Mouse (Mus musculus) intestine, embryonic 14.5 days (tissue): ENCODE measurements around the gene Cav2. TPM values are rescaled to one million over a fixed set of nuclear protein-coding genes. Genes with fewer than 3 reads are reported as not detected.

Experiments used
- ATAC-seq: fragments of 200-750 bp; cut with Nextera tagmentation; replicated peaks from 2 replicates; pipeline ENCODE4 v1.8.0; 2017; ENCODE audit warnings: low read depth, moderate number of reproducible peaks, moderate TSS enrichment, moderate library complexity; ENCODE audit not compliant: low FRiP score, low TSS enrichment
- DNase-seq: peaks from one replicate; pipeline ENCODE4 v3.0.0-alpha.2; 2018; ENCODE audit warnings: low spot score
- H3K27ac ChIP-seq: fragments of 300-500 bp; sonication (generic); 2 replicates; pipeline ENCODE4 v1.5.1; 2014; ENCODE audit warnings: low read depth, mild to moderate bottlenecking, control low read depth
- H3K27me3 ChIP-seq: fragments of 300-500 bp; sonication (generic); replicated peaks from 2 replicates; pipeline ENCODE4 v1.6.1; 2014; ENCODE audit warnings: low read length, control low read depth; ENCODE audit not compliant: control insufficient read depth, insufficient read depth
- H3K36me3 ChIP-seq: fragments of 300-500 bp; sonication (generic); 2 replicates; pipeline ENCODE4 v1.6.1; 2014; ENCODE audit warnings: low read length, control low read depth; ENCODE audit not compliant: control insufficient read depth, insufficient read depth
- H3K4me1 ChIP-seq: fragments of 300-500 bp; sonication (generic); replicated peaks from 2 replicates; pipeline ENCODE4 v1.6.1; 2014; ENCODE audit warnings: low read length, control low read depth, mixed read lengths; ENCODE audit not compliant: control insufficient read depth, insufficient read depth
- H3K4me2 ChIP-seq: fragments of 300-500 bp; sonication (generic); 2 replicates; pipeline ENCODE4 v1.6.1; 2014; ENCODE audit warnings: low read length
- H3K4me3 ChIP-seq: fragments of 300-500 bp; sonication (generic); 2 replicates; pipeline ENCODE4 v1.5.1; 2014; ENCODE audit warnings: low read depth, low read length, control low read depth, mixed read lengths
- H3K9ac ChIP-seq: fragments of 300-500 bp; sonication (generic); 2 replicates; pipeline ENCODE4 v1.6.1; 2014; ENCODE audit warnings: mild to moderate bottlenecking, low read length
- H3K9me3 ChIP-seq: fragments of 300-500 bp; sonication (generic); 2 replicates; pipeline ENCODE4 v1.6.1; 2016; ENCODE audit warnings: low read length, control low read depth; ENCODE audit not compliant: control insufficient read depth
- WGBS: fragments of 180-500 bp; shearing (Covaris S2); extraction: QIAGEN DNeasy Blood & Tissue Kit; methylation state at CpG from one replicate; pipeline ENCODE4 v1.1.7; 2014; 5-methylcytosine and 5-hydroxymethylcytosine counted together
- polyA plus RNA-seq: library from polyadenylated mRNA; unstranded; fragments of >200 nt; fragmentation: Nextera tagmentation; extraction: Ambion mirVana; gene quantifications from 2 replicates; pipeline ENCODE4 v1.2.1, GENCODE M21; 2014

Gene Cav2
- polyA plus RNA-seq: 17.3 and 17.9 TPM in 2 replicates

DNA sequence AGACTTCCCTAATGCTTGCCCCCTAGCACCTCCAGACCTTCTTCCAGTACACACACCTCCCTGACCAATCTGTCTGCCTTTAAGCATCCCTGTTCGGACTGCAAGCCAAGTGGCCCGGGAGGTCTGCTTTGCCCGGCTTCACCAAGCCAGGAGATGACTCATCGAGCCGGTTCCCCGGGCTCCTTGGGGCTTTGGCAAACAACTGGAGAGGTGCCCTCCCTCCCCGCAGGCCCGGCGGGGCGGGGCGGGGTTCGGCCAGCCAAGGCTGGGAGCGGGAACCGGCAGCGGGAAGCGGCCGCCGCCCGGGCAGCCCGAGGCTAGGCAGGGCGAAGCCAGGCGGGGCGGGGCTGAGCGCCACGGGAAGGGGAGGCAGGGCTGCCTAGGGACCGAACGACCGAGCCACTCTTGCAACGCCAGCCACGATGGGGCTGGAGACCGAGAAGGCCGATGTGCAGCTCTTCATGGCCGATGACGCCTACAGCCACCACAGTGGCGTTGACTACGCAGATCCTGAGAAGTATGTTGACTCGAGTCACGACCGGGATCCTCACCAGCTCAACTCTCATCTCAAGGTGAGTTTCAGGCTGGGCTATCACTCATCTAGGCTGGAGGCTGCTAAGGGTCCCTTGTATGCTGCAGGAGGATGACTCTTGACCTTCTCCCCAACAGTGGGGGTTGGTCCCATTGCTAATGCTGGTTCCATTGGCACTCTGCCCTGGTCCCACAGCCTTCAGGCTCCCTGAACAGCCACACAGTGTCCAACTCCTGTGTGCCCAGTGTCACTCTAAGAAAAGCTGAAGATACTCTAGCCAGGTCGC, at the start of gene Cav2:
TSS of gene Cav2 (plus strand) at position 247 of the 818 bp plus-strand sequence.
- H3K4me1 ChIP-seq: peaks cover 7% of the 10 kb centered on the region
- H3K4me2 ChIP-seq: peak within 1 kb of the TSS; percentile 88
- DNase-seq (peak; percentile 81), ATAC-seq (peak; percentile 92)
- no peaks in the 10 kb centered on the region for H3K36me3 ChIP-seq
- H3K9me3 ChIP-seq: no peaks in the 10 kb centered on the region
- H3K9ac ChIP-seq: peak within 1 kb of the TSS; percentile 50
- H3K4me3 ChIP-seq: peak within 1 kb of the TSS; percentile 50
- WGBS: 1% methylated on average over 39 of the region's 40 CpGs
- peak within 1 kb of the TSS; percentile 71 for H3K27ac ChIP-seq
- no peaks in the 10 kb centered on the region for H3K27me3 ChIP-seq

GRCm38 (mm10) chr6:17239693-17240092, 41.3 kb upstream of the Cav2 start:
- H3K4me3 ChIP-seq: no peak overlapping the region
- no peaks in the 10 kb centered on the region for H3K9me3 ChIP-seq
- H3K4me2 ChIP-seq: no peak overlapping the region
- no peak for ATAC-seq
- 91% methylated on average over 1 of the region's 1 CpGs for WGBS
- H3K36me3 ChIP-seq: no peaks in the 10 kb centered on the region
- H3K27ac ChIP-seq: no peak overlapping the region
- no peak for DNase-seq
- H3K4me1 ChIP-seq: no peaks in the 10 kb centered on the region
- no peaks in the 10 kb centered on the region for H3K27me3 ChIP-seq
- H3K9ac ChIP-seq: no peak overlapping the region

DNA sequence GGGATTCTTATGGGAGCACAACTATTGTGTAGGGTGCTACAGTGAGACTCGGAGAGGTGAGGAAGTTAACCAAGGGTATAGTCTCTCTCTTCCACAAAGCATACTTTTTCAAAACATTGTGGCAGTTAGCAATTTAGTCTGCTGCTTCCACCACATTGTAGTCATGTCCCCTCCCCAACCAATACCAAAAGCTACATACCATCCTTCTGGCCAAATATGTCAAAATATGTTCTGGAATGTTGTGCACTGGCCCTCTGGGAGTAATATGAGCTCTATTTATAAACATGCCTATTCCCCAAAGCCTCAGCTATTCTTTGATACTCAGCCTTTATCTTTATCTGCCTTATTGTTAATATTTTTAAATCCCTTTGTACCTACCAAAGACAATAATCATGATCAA, 40.0 kb upstream of the Cav2 start:
- no peak overlapping the region for H3K4me2 ChIP-seq
- H3K4me1 ChIP-seq: no peaks in the 10 kb centered on the region
- 100% methylated on average over 1 of the region's 1 CpGs for WGBS
- no peak overlapping the region for H3K4me3 ChIP-seq
- H3K9ac ChIP-seq: no peak overlapping the region
- H3K36me3 ChIP-seq: no peaks in the 10 kb centered on the region
- no peak overlapping the region for H3K27ac ChIP-seq
- DNase-seq (no peak), ATAC-seq (no peak)
- H3K27me3 ChIP-seq: no peaks in the 10 kb centered on the region
- H3K9me3 ChIP-seq: no peaks in the 10 kb centered on the region

GRCm38 (mm10) chr6:17246959-17247358, 34.0 kb upstream of the Cav2 start:
- H3K36me3 ChIP-seq: no peaks in the 10 kb centered on the region
- DNase-seq (no peak), ATAC-seq (no peak)
- H3K4me1 ChIP-seq: no peaks in the 10 kb centered on the region
- H3K4me3 ChIP-seq: no peak overlapping the region
- H3K4me2 ChIP-seq: no peak overlapping the region
- H3K9ac ChIP-seq: no peak overlapping the region
- H3K9me3 ChIP-seq: no peaks in the 10 kb centered on the region
- H3K27me3 ChIP-seq: no peaks in the 10 kb centered on the region
- H3K27ac ChIP-seq: no peak overlapping the region
- 94% methylated on average over 2 of the region's 2 CpGs for WGBS

DNA sequence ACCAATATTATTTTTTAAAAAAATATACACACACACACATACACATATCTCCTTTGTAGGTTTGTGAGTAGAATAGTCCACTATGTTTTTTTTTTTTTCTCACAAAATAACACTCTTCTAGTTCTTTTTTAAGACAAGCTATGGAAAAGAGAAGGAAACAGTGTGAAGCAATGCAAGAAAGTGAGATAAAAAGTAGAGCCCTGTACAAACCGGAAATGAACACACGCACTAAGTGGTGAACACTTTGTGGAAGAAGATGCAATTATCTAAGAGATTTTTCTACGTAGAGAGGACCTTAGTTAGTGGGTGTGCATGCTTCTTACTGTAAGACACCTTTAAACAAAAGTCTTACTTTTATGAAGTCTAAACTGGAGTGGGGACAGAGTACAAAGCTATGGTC, 33.3 kb upstream of the Cav2 start:
- H3K9me3 ChIP-seq: no peaks in the 10 kb centered on the region
- WGBS: 90% methylated on average over 3 of the region's 3 CpGs
- ATAC-seq (no peak), DNase-seq (no peak)
- no peak overlapping the region for H3K9ac ChIP-seq
- no peak overlapping the region for H3K4me3 ChIP-seq
- no peaks in the 10 kb centered on the region for H3K4me1 ChIP-seq
- no peaks in the 10 kb centered on the region for H3K27me3 ChIP-seq
- no peak overlapping the region for H3K27ac ChIP-seq
- no peak overlapping the region for H3K4me2 ChIP-seq
- no peaks in the 10 kb centered on the region for H3K36me3 ChIP-seq

DNA sequence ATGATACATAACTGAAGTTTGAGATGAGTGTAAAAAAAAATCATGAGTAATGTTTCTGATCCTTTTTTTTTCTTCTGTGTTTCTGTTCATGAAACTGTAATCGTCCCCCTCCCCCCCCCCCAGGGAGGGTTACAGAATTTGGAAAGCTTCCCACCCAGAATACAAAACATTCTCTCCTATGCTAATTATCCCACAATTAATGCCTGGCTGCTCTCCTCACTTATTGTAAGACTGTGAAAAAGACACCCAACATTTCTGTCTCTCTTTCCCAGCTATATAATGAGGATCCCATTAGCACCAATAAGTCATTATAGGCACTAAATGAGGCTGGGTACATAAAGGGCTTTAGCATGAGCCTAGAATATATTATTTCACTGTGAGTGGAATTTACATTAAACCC, 32.7 kb upstream of the Cav2 start:
- no peaks in the 10 kb centered on the region for H3K27me3 ChIP-seq
- H3K36me3 ChIP-seq: no peaks in the 10 kb centered on the region
- H3K4me1 ChIP-seq: no peaks in the 10 kb centered on the region
- H3K9me3 ChIP-seq: no peaks in the 10 kb centered on the region
- 60% methylated on average over 1 of the region's 1 CpGs for WGBS
- DNase-seq: no peak
- H3K4me3 ChIP-seq: no peak overlapping the region
- no peak for ATAC-seq
- H3K9ac ChIP-seq: no peak overlapping the region
- no peak overlapping the region for H3K4me2 ChIP-seq
- H3K27ac ChIP-seq: no peak overlapping the region

DNA sequence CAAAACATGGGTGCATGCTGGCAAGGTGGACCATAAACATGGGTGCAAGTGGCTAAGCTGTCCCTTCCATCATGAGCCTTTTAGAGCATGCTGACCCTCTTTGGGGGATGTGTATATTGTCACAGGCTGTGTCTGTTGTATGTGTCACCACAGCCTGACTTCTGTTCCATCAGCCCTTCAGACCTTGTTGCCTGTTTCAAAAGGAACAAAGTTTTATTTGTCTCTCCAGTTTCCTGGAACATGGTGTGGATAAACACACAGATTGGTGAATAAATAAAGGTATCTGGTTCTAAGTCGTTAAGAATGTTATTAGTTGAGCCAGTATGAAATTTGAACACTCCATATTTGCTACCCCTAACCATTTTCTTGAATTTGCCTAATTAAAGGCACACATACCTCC, 29.0 kb upstream of the Cav2 start:
- no peak overlapping the region for H3K4me2 ChIP-seq
- no peaks in the 10 kb centered on the region for H3K9me3 ChIP-seq
- 56% methylated on average over 1 of the region's 1 CpGs for WGBS
- no peak overlapping the region for H3K27ac ChIP-seq
- no peak overlapping the region for H3K4me3 ChIP-seq
- H3K36me3 ChIP-seq: no peaks in the 10 kb centered on the region
- DNase-seq (no peak), ATAC-seq (no peak)
- H3K9ac ChIP-seq: no peak overlapping the region
- H3K27me3 ChIP-seq: no peaks in the 10 kb centered on the region
- no peaks in the 10 kb centered on the region for H3K4me1 ChIP-seq

DNA sequence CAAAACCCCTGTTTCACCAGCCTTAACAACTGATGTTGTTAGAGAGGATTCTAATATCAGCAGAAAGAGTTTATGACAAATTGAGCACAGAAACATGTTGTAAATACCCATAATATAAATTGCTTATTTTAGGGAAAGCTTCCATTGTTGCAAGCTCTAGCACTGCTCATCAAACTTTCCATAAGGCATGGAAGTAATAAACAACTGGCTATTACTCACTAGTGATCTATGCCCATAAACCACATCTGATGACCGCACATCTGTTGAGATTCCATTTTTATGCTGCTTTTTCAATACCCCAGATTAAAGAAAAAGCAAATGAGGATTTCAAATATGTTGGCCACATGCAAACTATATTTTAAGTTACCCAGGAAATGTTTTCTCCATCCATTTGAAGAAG, 22.8 kb upstream of the Cav2 start:
- no peak overlapping the region for H3K27ac ChIP-seq
- H3K27me3 ChIP-seq: no peaks in the 10 kb centered on the region
- H3K36me3 ChIP-seq: no peaks in the 10 kb centered on the region
- no peak for DNase-seq
- no peak overlapping the region for H3K4me3 ChIP-seq
- no peaks in the 10 kb centered on the region for H3K4me1 ChIP-seq
- H3K9me3 ChIP-seq: 0 out of 2 replicates have a peak, but pooled peaks cover 2% of the 10 kb centered on the region
- no peak for ATAC-seq
- WGBS: 60% methylated on average over 1 of the region's 1 CpGs
- no peak overlapping the region for H3K4me2 ChIP-seq
- no peak overlapping the region for H3K9ac ChIP-seq

- Histone ChIP-seq H3K27ac (no peak overlapping the region), H3K4me2 (no peak overlapping the region), H3K36me3 (no peaks in the 10 kb centered on the region), H3K9ac (no peak overlapping the region), H3K9me3 (0 out of 2 replicates have a peak, but pooled peaks cover 2% of the 10 kb centered on the region), H3K4me1 (no peaks in the 10 kb centered on the region), H3K4me3 (no peak overlapping the region), H3K27me3 (no peaks in the 10 kb centered on the region)
- no peak for DNase-seq
- ATAC-seq: no peak
- 78% methylated on average over 1 of the region's 1 CpGs for WGBS
Observed at GRCm38 (mm10) chr6:17258911-17259310, 22.1 kb upstream of the Cav2 start.
